Mouse (Mus musculus) embryonic facial prominence, embryonic 15.5 days (tissue): Measurements from ENCODE around the gene Hdac5. TPM values are rescaled to one million over a fixed set of nuclear protein-coding genes. Genes with fewer than 3 reads are reported as not detected.

Experiments used
- ATAC-seq: fragments of 200-750 bp; cut with Nextera tagmentation; 2 replicates; pipeline ENCODE4 v1.8.0; 2017; ENCODE audit warnings: low read depth, moderate TSS enrichment; ENCODE audit not compliant: insufficient number of reproducible peaks, low FRiP score, low TSS enrichment
- H3K27ac ChIP-seq: fragments of 300-500 bp; sonication (generic); replicated peaks from 2 replicates; pipeline ENCODE4 v1.5.1; 2015; ENCODE audit warnings: mild to moderate bottlenecking, inconsistent platforms
- H3K27me3 ChIP-seq: fragments of 300-500 bp; sonication (generic); 2 replicates; pipeline ENCODE4 v1.6.1; 2015; ENCODE audit warnings: inconsistent platforms
- H3K36me3 ChIP-seq: fragments of 300-500 bp; sonication (generic); 2 replicates; pipeline ENCODE4 v1.6.1; 2015; ENCODE audit warnings: mild to moderate bottlenecking, inconsistent platforms
- H3K4me1 ChIP-seq: fragments of 300-500 bp; sonication (generic); 2 replicates; pipeline ENCODE4 v1.6.1; 2015; ENCODE audit warnings: inconsistent platforms
- H3K4me2 ChIP-seq: fragments of 300-500 bp; sonication (generic); replicated peaks from 2 replicates; pipeline ENCODE4 v1.6.1; 2015; ENCODE audit warnings: mild to moderate bottlenecking, inconsistent platforms
- H3K4me3 ChIP-seq: fragments of 300-500 bp; sonication (generic); replicated peaks from 2 replicates; pipeline ENCODE4 v1.5.1; 2015; ENCODE audit warnings: mild to moderate bottlenecking, inconsistent platforms
- H3K9ac ChIP-seq: fragments of 300-500 bp; sonication (generic); 2 replicates; pipeline ENCODE4 v1.6.1; 2015; ENCODE audit warnings: inconsistent platforms
- H3K9me3 ChIP-seq: fragments of 300-500 bp; sonication (generic); replicated peaks from 2 replicates; pipeline ENCODE4 v1.6.1; 2016; ENCODE audit warnings: inconsistent platforms
- WGBS: fragments of 180-500 bp; shearing (Covaris S2); methylation state at CpG from one replicate; pipeline ENCODE4 v1.1.7; 2015; 5-methylcytosine and 5-hydroxymethylcytosine counted together
- polyA plus RNA-seq: library from polyadenylated mRNA; unstranded; fragments of >200 nt; fragmentation: Nextera tagmentation; extraction: Ambion mirVana; gene quantifications from 2 replicates; pipeline ENCODE4 v1.2.1, GENCODE M21; 2015

Gene Hdac5
- polyA plus RNA-seq, 1 experiment from 2014 or later: 106 TPM

DNA sequence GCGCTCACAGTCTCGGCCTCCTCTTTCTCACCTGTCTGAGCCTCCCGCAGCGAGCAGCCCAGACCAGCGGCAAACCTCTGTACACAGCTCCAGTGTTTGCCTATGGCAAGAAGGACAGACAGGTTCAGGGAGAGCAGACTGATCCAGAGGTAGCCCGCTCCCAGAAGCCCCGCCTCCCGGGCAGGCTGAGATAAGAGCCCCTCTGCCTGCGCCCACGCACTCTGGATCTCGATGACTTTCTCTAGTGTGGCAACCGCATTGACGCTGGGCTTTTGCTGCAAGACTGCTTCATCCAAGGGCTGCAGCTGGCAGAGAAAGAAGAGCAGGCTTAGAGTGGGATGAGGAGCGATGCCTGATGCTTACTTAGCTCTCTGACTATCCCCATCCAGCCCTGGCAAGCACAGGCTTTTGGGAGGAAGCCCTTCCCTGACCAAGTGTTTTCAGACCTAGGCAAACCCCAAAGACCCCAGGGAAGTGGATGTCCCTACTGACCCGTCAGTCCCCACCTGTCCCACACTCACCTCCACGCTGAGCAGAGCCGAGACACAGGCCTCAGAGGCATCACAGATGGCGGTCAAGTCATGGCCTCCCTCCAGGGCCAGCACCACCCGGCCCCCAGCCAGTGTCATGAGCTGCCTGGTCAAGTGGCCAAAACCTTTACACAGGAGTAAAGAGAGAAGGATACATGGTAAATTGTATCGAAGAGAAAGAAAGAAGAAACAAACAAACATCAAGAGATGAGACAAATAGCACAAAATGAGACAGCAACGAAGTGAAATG is 33.8 kb downstream of the Hdac5 start:
- no peak overlapping the region for H3K4me3 ChIP-seq
- no peaks in the 10 kb centered on the region for H3K9me3 ChIP-seq
- H3K27me3 ChIP-seq: no peaks in the 10 kb centered on the region
- 85% methylated on average over 21 of the region's 21 CpGs for WGBS
- H3K9ac ChIP-seq: no peak overlapping the region
- no peak for ATAC-seq
- peaks cover 4% of the 10 kb centered on the region for H3K4me1 ChIP-seq
- no peak overlapping the region for H3K4me2 ChIP-seq
- H3K27ac ChIP-seq: no peak overlapping the region
- H3K36me3 ChIP-seq: peaks cover 75% of the 10 kb centered on the region

GRCm38 (mm10) chr11:102193657-102194440 is 36.1 kb downstream of the Hdac5 start:
- H3K36me3 ChIP-seq: peaks cover 51% of the 10 kb centered on the region
- no peak overlapping the region for H3K4me3 ChIP-seq
- no peaks in the 10 kb centered on the region for H3K9me3 ChIP-seq
- no peaks in the 10 kb centered on the region for H3K27me3 ChIP-seq
- no peak overlapping the region for H3K9ac ChIP-seq
- WGBS: 83% methylated on average over 9 of the region's 9 CpGs
- H3K4me1 ChIP-seq: peaks cover 23% of the 10 kb centered on the region
- H3K27ac ChIP-seq: no peak overlapping the region
- ATAC-seq: no peak
- no peak overlapping the region for H3K4me2 ChIP-seq

- ATAC-seq: no peak
- H3K27me3 ChIP-seq: no peaks in the 10 kb centered on the region
- peak overlapping the region; percentile 88; the same call in 1 of the 2 replicates for H3K4me2 ChIP-seq
- 0 out of 2 replicates have a peak overlapping the region, but pooled peaks have one; percentile 25 for H3K27ac ChIP-seq
- WGBS: 40% methylated on average over 4 of the region's 4 CpGs
- H3K36me3 ChIP-seq: peaks cover 21% of the 10 kb centered on the region
- peaks cover 25% of the 10 kb centered on the region for H3K4me1 ChIP-seq
- peak overlapping the region; percentile 63; the same call in 1 of the 2 replicates for H3K4me3 ChIP-seq
- no peaks in the 10 kb centered on the region for H3K9me3 ChIP-seq
- peak overlapping the region; percentile 6; the same call in 1 of the 2 replicates for H3K9ac ChIP-seq
Measured at GRCm38 (mm10) chr11:102190848-102191247, 39.1 kb downstream of the Hdac5 start.

DNA sequence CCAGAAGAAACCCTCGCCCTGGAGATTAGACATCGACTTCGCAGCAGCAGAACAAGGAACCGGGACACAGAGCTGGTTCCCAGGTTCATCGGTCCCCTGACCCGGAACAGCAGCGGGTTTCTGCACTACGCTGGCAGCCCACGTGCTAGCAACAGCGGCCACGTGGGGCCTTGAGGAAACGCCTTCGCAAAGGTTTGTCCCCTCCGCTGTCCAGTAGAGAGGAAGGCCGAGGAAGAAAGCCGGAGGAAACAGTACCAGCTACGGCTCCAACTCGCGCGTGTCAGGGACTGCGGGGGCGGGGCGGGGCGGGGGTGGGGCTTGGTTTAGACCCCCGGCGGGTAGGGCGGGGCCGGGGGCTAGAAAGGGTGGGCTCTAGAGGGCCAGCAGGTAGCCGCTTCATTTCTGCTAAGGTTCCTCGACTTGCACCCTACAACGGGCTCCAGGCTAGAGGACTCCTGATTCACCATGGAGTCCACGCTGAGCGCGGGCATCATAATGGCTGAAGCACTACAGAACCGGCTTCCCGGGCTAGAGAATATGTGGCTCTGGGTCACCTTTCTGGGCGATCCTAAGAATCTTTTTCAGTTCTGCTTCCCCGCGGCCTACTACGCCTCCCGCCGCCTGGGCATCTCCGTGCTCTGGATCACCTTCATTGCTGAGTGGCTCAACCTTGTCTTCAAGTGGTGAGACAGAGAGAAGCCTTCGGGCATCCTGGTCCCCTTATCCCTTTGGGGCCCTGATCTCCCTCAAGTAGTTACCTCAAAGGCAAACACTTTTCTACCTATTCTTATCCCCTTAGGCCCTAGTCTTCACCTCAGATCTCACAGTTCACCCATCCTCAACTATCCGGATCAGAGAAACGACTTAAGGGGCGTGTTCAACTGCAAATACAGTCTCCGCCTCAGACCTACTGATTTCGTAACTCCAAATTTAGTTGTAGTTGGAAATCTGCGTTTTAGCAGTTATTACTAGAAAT is 40.2 kb downstream of the Hdac5 start, which contains the start of gene G6pc3:
Gene G6pc3 (plus strand): TSS at position 160 of the 976 bp plus-strand sequence.
- H3K4me2 ChIP-seq: peak within 1 kb of the TSS; percentile 88
- WGBS: under 1% methylated on average over 50 of the region's 50 CpGs
- ATAC-seq: peak; percentile 80
- H3K27me3 ChIP-seq: no peaks in the 10 kb centered on the region
- H3K9me3 ChIP-seq: no peaks in the 10 kb centered on the region
- peaks cover 10% of the 10 kb centered on the region for H3K36me3 ChIP-seq
- peak within 1 kb of the TSS; percentile 71 for H3K27ac ChIP-seq
- H3K4me1 ChIP-seq: peaks cover 30% of the 10 kb centered on the region
- peak within 1 kb of the TSS; percentile 63 for H3K4me3 ChIP-seq
- peak within 1 kb of the TSS; percentile 51 for H3K9ac ChIP-seq

GRCm38 (mm10) chr11:102188980-102189379 is 41.0 kb downstream of the Hdac5 start:
- Histone ChIP-seq H3K36me3 (peaks cover 2% of the 10 kb centered on the region), H3K4me3 (peak overlapping the region; percentile 63), H3K27ac (0 out of 2 replicates have a peak overlapping the region, but pooled peaks have one; percentile 5), H3K4me1 (peaks cover 33% of the 10 kb centered on the region), H3K9ac (no peak overlapping the region), H3K27me3 (no peaks in the 10 kb centered on the region), H3K4me2 (peak overlapping the region; percentile 88), H3K9me3 (no peaks in the 10 kb centered on the region)
- WGBS: 63% methylated on average over 6 of the region's 6 CpGs
- ATAC-seq: no peak

GRCm38 (mm10) chr11:102186235-102186634 is 43.7 kb downstream of the Hdac5 start:
- no peak overlapping the region for H3K4me2 ChIP-seq
- 79% methylated on average over 1 of the region's 1 CpGs for WGBS
- ATAC-seq: no peak
- no peaks in the 10 kb centered on the region for H3K9me3 ChIP-seq
- H3K36me3 ChIP-seq: peaks cover 14% of the 10 kb centered on the region
- no peak overlapping the region for H3K27ac ChIP-seq
- H3K4me3 ChIP-seq: no peak overlapping the region
- H3K4me1 ChIP-seq: peaks cover 42% of the 10 kb centered on the region
- no peak overlapping the region for H3K9ac ChIP-seq
- no peaks in the 10 kb centered on the region for H3K27me3 ChIP-seq

DNA sequence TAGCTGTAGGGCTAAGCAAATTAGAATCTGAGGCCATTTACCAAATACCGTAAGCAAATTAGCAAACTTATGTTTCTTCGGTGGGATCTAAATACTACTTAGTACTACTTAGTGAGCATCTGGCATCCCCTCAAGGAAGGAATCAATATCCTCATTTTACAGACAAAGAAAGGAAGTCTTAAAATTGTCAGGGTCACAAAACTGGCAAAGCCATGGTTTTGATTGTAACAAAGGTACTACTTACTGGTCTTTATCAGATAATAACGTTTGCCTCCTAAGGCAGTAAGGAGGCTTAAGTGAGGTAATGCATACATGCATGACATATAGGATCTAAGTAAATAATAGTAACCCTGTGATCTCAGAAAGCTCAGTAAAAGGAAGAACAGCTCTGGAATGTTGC is 44.3 kb downstream of the Hdac5 start:
- 34% methylated on average over 3 of the region's 3 CpGs for WGBS
- Histone ChIP-seq H3K27ac (peak overlapping the region; percentile 96), H3K4me3 (peak overlapping the region; percentile 92), H3K27me3 (no peaks in the 10 kb centered on the region), H3K9ac (no peak overlapping the region), H3K36me3 (peaks cover 19% of the 10 kb centered on the region), H3K9me3 (no peaks in the 10 kb centered on the region), H3K4me2 (peak overlapping the region; percentile 60), H3K4me1 (peaks cover 36% of the 10 kb centered on the region)
- ATAC-seq: no peak

DNA sequence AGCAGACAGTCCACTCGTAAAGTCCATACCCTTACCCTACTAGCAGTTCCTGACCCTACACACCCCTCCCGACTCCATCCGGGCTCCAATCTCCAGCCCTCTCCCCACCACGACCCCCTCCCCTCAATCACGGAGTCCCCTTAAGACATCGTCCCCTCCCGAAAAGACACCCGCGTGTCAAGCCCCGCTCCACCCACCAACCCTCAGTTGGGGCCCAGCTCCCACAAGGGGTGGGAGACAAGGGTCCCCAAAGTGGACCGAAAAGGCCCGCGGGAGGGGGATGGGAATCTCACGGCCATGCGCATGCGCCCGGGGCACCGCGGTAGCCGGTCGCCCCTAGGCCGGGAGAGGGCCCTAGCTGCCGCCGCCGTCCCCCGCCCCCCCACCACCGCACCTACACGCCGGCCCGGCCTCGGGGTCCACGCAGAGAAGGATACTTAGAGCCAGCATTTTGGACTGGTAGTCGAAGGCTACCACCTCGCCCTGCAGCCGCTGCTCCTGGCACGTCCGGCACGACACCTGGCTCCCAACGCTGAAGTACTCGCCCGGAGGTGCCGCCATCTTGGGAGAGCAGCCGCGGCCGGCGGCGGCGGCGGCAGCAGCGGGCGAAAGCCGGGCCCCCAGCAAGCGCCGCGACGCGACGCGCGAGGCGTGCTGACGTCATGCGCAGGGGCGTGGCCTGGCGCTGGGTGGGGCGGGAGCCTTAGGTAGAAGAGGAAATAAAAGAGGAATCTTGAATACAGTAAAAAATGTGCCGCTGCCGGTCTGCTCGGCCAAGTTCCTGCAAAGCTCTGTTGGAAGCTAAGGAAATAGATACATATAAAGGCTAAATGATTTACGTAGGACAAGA is 45.1 kb downstream of the Hdac5 start, which contains the start of gene Lsm12:
Gene Lsm12 (minus strand): TSS at position 651 of the 850 bp plus-strand sequence.
- Histone ChIP-seq H3K4me3 (peak within 1 kb of the TSS; percentile 92), H3K36me3 (peaks cover 27% of the 10 kb centered on the region), H3K9ac (peak within 1 kb of the TSS; percentile 91), H3K9me3 (no peaks in the 10 kb centered on the region), H3K4me1 (peaks cover 28% of the 10 kb centered on the region), H3K27me3 (no peaks in the 10 kb centered on the region), H3K4me2 (peak within 1 kb of the TSS; percentile 60), H3K27ac (peak within 1 kb of the TSS; percentile 96)
- ATAC-seq: peak; percentile 88
- under 1% methylated on average over 68 of the region's 70 CpGs for WGBS

DNA sequence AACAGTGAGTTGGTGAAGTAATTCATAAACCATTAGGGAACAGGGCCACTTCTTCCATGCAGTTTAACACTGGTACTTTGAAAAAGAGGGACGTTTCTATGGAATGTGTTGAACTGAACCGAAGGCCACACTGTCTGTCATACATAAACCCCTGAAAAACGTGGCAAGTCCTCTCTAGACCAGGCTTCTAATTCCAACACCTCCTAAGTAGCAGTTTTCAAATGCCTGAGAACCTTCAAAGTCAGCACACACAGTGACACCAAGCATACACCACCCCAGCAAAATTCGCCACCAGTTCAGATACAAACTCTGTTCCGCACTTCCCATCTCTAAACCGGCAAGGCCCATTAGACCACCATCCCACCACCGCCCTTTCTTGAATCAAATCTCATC is 45.7 kb downstream of the Hdac5 start:
- peak overlapping the region; percentile 60 for H3K4me2 ChIP-seq
- 3% methylated on average over 7 of the region's 7 CpGs for WGBS
- no peaks in the 10 kb centered on the region for H3K27me3 ChIP-seq
- ATAC-seq: no peak
- H3K27ac ChIP-seq: peak overlapping the region; percentile 96
- peak overlapping the region; percentile 91 for H3K9ac ChIP-seq
- H3K9me3 ChIP-seq: no peaks in the 10 kb centered on the region
- H3K4me1 ChIP-seq: peaks cover 25% of the 10 kb centered on the region
- peaks cover 29% of the 10 kb centered on the region for H3K36me3 ChIP-seq
- peak overlapping the region; percentile 92 for H3K4me3 ChIP-seq

GRCm38 (mm10) chr11:102179836-102180235 is 50.1 kb downstream of the Hdac5 start:
- ATAC-seq: no peak
- Histone ChIP-seq H3K36me3 (peaks cover 55% of the 10 kb centered on the region), H3K27me3 (no peaks in the 10 kb centered on the region), H3K9me3 (no peaks in the 10 kb centered on the region), H3K4me2 (no peak overlapping the region), H3K4me1 (peaks cover 14% of the 10 kb centered on the region), H3K27ac (no peak overlapping the region), H3K9ac (no peak overlapping the region), H3K4me3 (no peak overlapping the region)
